Mouse (Mus musculus) MEL (cell line): ENCODE data around the gene Epyc. TPM values are rescaled to one million over a fixed set of nuclear protein-coding genes. Genes with fewer than 3 reads are reported as not detected.

Experiments used
- DNase-seq: peaks from one replicate; pipeline ENCODE4 v3.0.0; 2011; ENCODE audit warnings: low read depth, low spot score
- H3K27ac ChIP-seq: 2 replicates; pipeline ENCODE4 v1.5.1; 2012; ENCODE audit warnings: low read depth, mild to moderate bottlenecking, control low read depth, low read length, moderate library complexity; ENCODE audit not compliant: control insufficient read depth
- H3K27me3 ChIP-seq, 2 experiments: fragments of 150-350 bp in 1 of 2; sonication (generic) in 1 of 2; 2 replicates each; pipeline ENCODE4 v1.6.1; 2012; ENCODE audit warnings: low read length in 2 of 2, mild to moderate bottlenecking in 2 of 2, improper control_type of control experiment in 1 of 2, moderate library complexity in 1 of 2; ENCODE audit not compliant: insufficient read depth in 2 of 2, control insufficient read depth in 1 of 2
- H3K36me3 ChIP-seq, 2 experiments: 2 replicates each; pipeline ENCODE4 v1.6.1; 2012 to 2014; ENCODE audit warnings: low read length in 2 of 2, improper control_type of control experiment in 1 of 2, inconsistent platforms in 1 of 2, mild to moderate bottlenecking in 1 of 2; ENCODE audit not compliant: insufficient read depth in 2 of 2, control insufficient read depth in 1 of 2
- H3K4me1 ChIP-seq, 2 experiments: fragments of 150-350 bp in 1 of 2; sonication (generic) in 1 of 2; 2 replicates each; pipeline ENCODE4 v1.6.1; 2012; ENCODE audit warnings: low read length in 2 of 2, improper control_type of control experiment in 1 of 2, mild to moderate bottlenecking in 1 of 2; ENCODE audit not compliant: insufficient read depth in 2 of 2, control insufficient read depth in 1 of 2
- H3K4me3 ChIP-seq, 2 experiments: fragments of 150-350 bp in 1 of 2; sonication (generic) in 1 of 2; 2 replicates each; pipeline ENCODE4 v1.5.1; 2012; ENCODE audit warnings: low read depth in 2 of 2, low read length in 2 of 2, mild to moderate bottlenecking in 2 of 2, moderate library complexity in 2 of 2, control low read depth in 1 of 2, improper control_type of control experiment in 1 of 2; ENCODE audit not compliant: control insufficient read depth in 1 of 2, insufficient read depth in 1 of 2
- H3K79me2 ChIP-seq: 2 replicates; pipeline ENCODE4 v1.6.1; 2012; ENCODE audit warnings: mild to moderate bottlenecking, low read length, moderate library complexity; ENCODE audit not compliant: control insufficient read depth, poor library complexity, insufficient read depth
- H3K9ac ChIP-seq: 2 replicates; pipeline ENCODE4 v1.6.1; 2012; ENCODE audit warnings: low read depth, mild to moderate bottlenecking, control low read depth, low read length, moderate library complexity; ENCODE audit not compliant: control insufficient read depth, poor library complexity, severe bottlenecking
- H3K9me3 ChIP-seq: fragments of 150-350 bp; sonication (generic); replicated peaks from 2 replicates; pipeline ENCODE4 v1.6.1; 2012; ENCODE audit warnings: mild to moderate bottlenecking, low read length, improper control_type of control experiment, moderate library complexity; ENCODE audit not compliant: insufficient read depth
- BHLHE40 ChIP-seq: IDR thresholded peaks from 2 replicates; pipeline ENCODE4 v1.6.1; 2012; ENCODE audit warnings: low read depth, mild to moderate bottlenecking, inconsistent platforms, low read length, improper control_type of control experiment, borderline replicate concordance
- CHD1 ChIP-seq: IDR thresholded peaks from 2 replicates; pipeline ENCODE4 v1.6.1; 2012; ENCODE audit warnings: low read depth, mild to moderate bottlenecking, inconsistent platforms, low read length, improper control_type of control experiment
- CHD2 ChIP-seq: IDR thresholded peaks from 2 replicates; pipeline ENCODE4 v1.6.1; 2011; ENCODE audit warnings: low read length, improper control_type of control experiment
- E2F4 ChIP-seq: IDR thresholded peaks from 2 replicates; pipeline ENCODE4 v1.6.1; 2011; ENCODE audit warnings: low read depth, low read length, improper control_type of control experiment, borderline replicate concordance
- EP300 ChIP-seq, 2 experiments: IDR thresholded peaks; 2 replicates each; pipeline ENCODE4 v1.6.1; 2011; ENCODE audit warnings: improper control_type of control experiment in 2 of 2, low read length in 2 of 2, low read depth in 1 of 2, mild to moderate bottlenecking in 1 of 2
- ETS1 ChIP-seq: IDR thresholded peaks from 2 replicates; pipeline ENCODE4 v1.6.1; 2012; ENCODE audit warnings: low read depth, mild to moderate bottlenecking, inconsistent platforms, low read length, improper control_type of control experiment, moderate library complexity
- GABPA ChIP-seq: IDR thresholded peaks from 2 replicates; pipeline ENCODE4 v1.6.1; 2012; ENCODE audit warnings: low read depth, mild to moderate bottlenecking, inconsistent platforms, low read length, improper control_type of control experiment, moderate library complexity
- GATA1 ChIP-seq: IDR thresholded peaks from 2 replicates; pipeline ENCODE4 v1.6.1; 2011; ENCODE audit warnings: low read depth, low read length, improper control_type of control experiment
- KAT2A ChIP-seq: conservative IDR thresholded peaks from 2 replicates; pipeline ENCODE4 v1.6.1; 2012; ENCODE audit warnings: low read depth, low read length, improper control_type of control experiment, inconsistent platforms
- MAX ChIP-seq: IDR thresholded peaks from 2 replicates; pipeline ENCODE4 v1.6.1; 2011; ENCODE audit warnings: low read length, improper control_type of control experiment
- MYB ChIP-seq: IDR thresholded peaks from 2 replicates; pipeline ENCODE4 v1.6.1; 2011; ENCODE audit warnings: mild to moderate bottlenecking, low read depth, low read length, improper control_type of control experiment
- POLR2AphosphoS2 ChIP-seq: IDR thresholded peaks from 2 replicates; pipeline ENCODE4 v1.6.1; 2011; ENCODE audit warnings: low read length, improper control_type of control experiment
- RAD21 ChIP-seq: IDR thresholded peaks from 2 replicates; pipeline ENCODE4 v1.6.1; 2011; ENCODE audit warnings: mild to moderate bottlenecking, low read depth, low read length, improper control_type of control experiment
- RCOR1 ChIP-seq: IDR thresholded peaks from 2 replicates; pipeline ENCODE4 v1.6.1; 2012; ENCODE audit warnings: low read depth, mild to moderate bottlenecking, inconsistent platforms, low read length, improper control_type of control experiment
- SIN3A ChIP-seq: IDR thresholded peaks from 2 replicates; pipeline ENCODE4 v1.6.1; 2012; ENCODE audit warnings: low read length, improper control_type of control experiment, inconsistent platforms
- TAL1 ChIP-seq: IDR thresholded peaks from 2 replicates; pipeline ENCODE4 v1.6.1; 2012; ENCODE audit warnings: mild to moderate bottlenecking, inconsistent platforms, low read length, moderate library complexity, mixed read lengths
- TBP ChIP-seq: IDR thresholded peaks from 2 replicates; pipeline ENCODE4 v1.8.0; 2011; ENCODE audit warnings: low read depth, low read length, improper control_type of control experiment
- ZC3H11A ChIP-seq: IDR thresholded peaks from 2 replicates; pipeline ENCODE4 v1.6.1; 2012; ENCODE audit warnings: low read depth, mild to moderate bottlenecking, inconsistent platforms, low read length, improper control_type of control experiment
- ZNF384 ChIP-seq: IDR thresholded peaks from 2 replicates; pipeline ENCODE4 v1.6.1; 2012; ENCODE audit warnings: low read depth, mild to moderate bottlenecking, inconsistent platforms, low read length, improper control_type of control experiment
- polyA plus RNA-seq, 2 experiments: library from polyadenylated mRNA; stranded (reverse) in 1 of 2; unstranded in 1 of 2; fragments of >175 nt in 1 of 2; fragments of >200 nt in 1 of 2; gene quantifications; 2 replicates each; pipeline versions ENCODE4 v1.2.1 to v1.2.4; 2012; ENCODE audit warnings: low replicate concordance in 2 of 2, low read depth in 1 of 2; ENCODE audit not compliant: insufficient read length in 2 of 2, insufficient read depth in 1 of 2, missing spikeins in 1 of 2
- total RNA-seq: library from RNA; depleted of rRNA; stranded (reverse); fragments of 300-350 nt; gene quantifications from 2 replicates; pipeline ENCODE4 v1.2.3, GENCODE M21; 2012

The Epyc gene
- total and polyA plus RNA-seq, 3 experiments: not detected

- Histone ChIP-seq H3K4me1 (no peaks in the 10 kb centered on the region), H3K27ac (no peak overlapping the region), H3K36me3 (no peaks in the 10 kb centered on the region), H3K9ac (no peak overlapping the region), H3K79me2 (no peaks in the 10 kb centered on the region), H3K27me3 (no peaks in the 10 kb centered on the region), H3K4me3 (no peak overlapping the region), H3K9me3 (no peaks in the 10 kb centered on the region)
- DNase-seq: no peak
- no peak for TF ChIP-seq GATA1
- no peak for TF ChIP-seq RCOR1
These were observed 74.2 kb downstream of the Epyc start for GRCm38 (mm10) chr10:97718021-97718420.

GRCm38 (mm10) chr10:97720625-97721024, 76.8 kb downstream of the Epyc start:
- H3K9ac ChIP-seq: no peak overlapping the region
- H3K4me3 ChIP-seq: no peak overlapping the region
- H3K27me3 ChIP-seq: no peaks in the 10 kb centered on the region
- H3K36me3 ChIP-seq: no peaks in the 10 kb centered on the region
- DNase-seq: no peak
- no peak overlapping the region for H3K27ac ChIP-seq
- no peaks in the 10 kb centered on the region for H3K9me3 ChIP-seq
- TF ChIP-seq GABPA (no peak), RCOR1 (no peak), ETS1 (no peak), MYB (no peak), E2F4 (no peak), MAX (no peak), ZC3H11A (no peak), BHLHE40 (no peak), CHD1 (no peak), TBP (no peak)
- no peaks in the 10 kb centered on the region for H3K79me2 ChIP-seq
- H3K4me1 ChIP-seq: no peaks in the 10 kb centered on the region

DNA sequence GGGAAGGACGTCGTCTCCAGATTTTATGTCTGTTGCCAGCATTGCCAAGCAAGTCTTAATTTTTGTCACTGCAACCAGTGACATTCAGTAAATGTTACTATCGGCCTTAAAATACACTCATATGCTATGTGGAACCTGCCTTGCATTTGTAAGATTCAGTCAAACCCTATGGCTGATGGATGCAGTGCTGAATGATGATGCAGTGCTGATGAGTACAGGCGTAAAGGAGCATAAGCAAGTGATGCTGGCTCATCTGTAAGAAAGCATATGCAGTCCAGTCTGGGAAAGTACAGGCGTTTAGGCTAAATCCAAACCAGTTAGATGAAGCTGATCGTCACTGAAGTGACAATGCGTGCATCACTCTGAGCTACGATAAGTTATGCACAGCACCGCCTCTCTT, 78.8 kb downstream of the Epyc start:
- Histone ChIP-seq H3K9ac (no peak overlapping the region), H3K27ac (no peak overlapping the region)

More for the DNA sequence above, 78.8 kb downstream of the Epyc start:
- H3K79me2 ChIP-seq: no peaks in the 10 kb centered on the region
- H3K4me3 ChIP-seq: no peak overlapping the region
- no peak for TF ChIP-seq CHD2
- no peak for TF ChIP-seq POLR2AphosphoS2
- no peak for TF ChIP-seq EP300 (IDR thresholded peaks at IDR 0.05; ENCODE audit: low read depth in 1 of 2, low read length in 2 of 2)
- no peak for TF ChIP-seq CHD1
- no peak for TF ChIP-seq TAL1
- TF ChIP-seq KAT2A: no peak
- no peak for TF ChIP-seq ZNF384
- no peak for TF ChIP-seq RAD21
- no peak for TF ChIP-seq MAX
- TF ChIP-seq SIN3A: no peak
- no peaks in the 10 kb centered on the region for H3K36me3 ChIP-seq
- no peaks in the 10 kb centered on the region for H3K9me3 ChIP-seq
- no peaks in the 10 kb centered on the region for H3K4me1 ChIP-seq
- H3K27me3 ChIP-seq: no peaks in the 10 kb centered on the region
- no peak for DNase-seq
